Mouse (Mus musculus) small intestine, adult 2 months (tissue): Measurements from ENCODE around the gene Lce1g.

Experiments
- CTCF ChIP-seq: fragments of 200-500 bp; IDR thresholded peaks from 2 replicates; pipeline ENCODE4 v1.5.1; 2012; ENCODE audit warnings: low read depth, mild to moderate bottlenecking, control low read depth, inconsistent platforms, low read length, moderate library complexity, mixed read lengths; ENCODE audit not compliant: insufficient replicate concordance, insufficient read length; ENCODE audit errors: extremely low read depth
- POLR2A ChIP-seq: fragments of 200-500 bp; IDR thresholded peaks from 2 replicates; pipeline ENCODE4 v1.6.1; 2012; ENCODE audit warnings: low read depth, mild to moderate bottlenecking, control low read depth, inconsistent platforms, low read length, moderate library complexity

DNA sequence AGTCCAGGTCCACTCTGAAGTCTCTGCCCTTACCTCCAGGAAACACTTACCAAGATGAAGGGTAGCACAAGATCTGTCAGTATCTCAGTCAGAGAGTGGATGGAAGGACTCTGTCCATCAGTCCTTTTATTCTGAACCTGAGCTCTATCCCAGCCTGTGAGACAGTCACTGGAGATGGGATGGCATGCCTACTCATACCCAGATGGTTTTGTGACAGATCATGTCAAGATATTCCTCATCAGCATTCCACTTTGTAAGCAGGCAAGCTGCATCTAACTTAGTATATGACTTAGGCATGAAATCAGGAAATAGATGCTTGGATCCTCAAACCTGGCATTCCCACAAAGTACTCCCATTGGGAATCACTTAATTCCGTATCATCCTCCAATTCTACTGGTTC lies 26.7 kb upstream of the Lce1g start, which contains the start of gene Lce1i:
- TF ChIP-seq CTCF (no peak), POLR2A (no peak)
